Mouse (Mus musculus) erythroblast, embryonic 14.5 days (primary cell): ENCODE results near the gene Ttc7.

Experiments
- GATA1 ChIP-seq: IDR thresholded peaks from 2 replicates; pipeline ENCODE4 v1.6.1; 2012; ENCODE audit warnings: low read length, inconsistent platforms, mixed read lengths
- TAL1 ChIP-seq: IDR thresholded peaks from 3 replicates; pipeline ENCODE4 v1.6.1; 2012; ENCODE audit warnings: low read length, inconsistent platforms, mixed read lengths

DNA sequence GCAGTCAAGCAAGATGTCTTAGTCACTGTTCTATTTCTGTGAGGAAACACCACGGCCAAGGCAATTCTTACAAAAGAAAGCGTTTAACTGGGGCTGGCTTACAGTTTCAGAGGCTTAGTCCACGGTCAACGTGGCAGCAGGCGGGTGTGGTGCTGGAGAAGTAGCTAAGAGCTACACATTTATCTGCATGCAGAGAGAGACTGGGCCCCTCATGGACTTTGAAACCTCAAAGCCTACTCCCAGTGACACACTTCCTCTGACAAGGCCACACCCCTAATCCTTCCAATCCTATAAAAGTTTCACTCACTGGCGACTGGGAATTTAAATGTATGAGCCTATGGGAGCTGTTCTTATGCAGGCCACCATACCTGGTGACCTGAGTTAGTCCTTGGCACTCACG, 13.1 kb downstream of the Ttc7 start:
- TF ChIP-seq GATA1 (no peak), TAL1 (no peak)
